Mouse (Mus musculus) left cerebral cortex, adult 18-20 months (tissue): ENCODE measurements around the gene Nudt6. TPM values are rescaled to one million over a fixed set of nuclear protein-coding genes. Genes with fewer than 3 reads are reported as not detected.
A peak's percentile ranks its signal among the peaks of the same experiment; 100 is the strongest.

Source experiments
- DNase-seq, 2 experiments: peaks; one replicate each; pipeline ENCODE4 v3.0.0; 2021 to 2022; ENCODE audit warnings: low spot score in 2 of 2, mixed read lengths in 1 of 2
- total RNA-seq, 2 experiments: library from RNA; stranded (reverse); gene quantifications; 2 replicates each; pipeline ENCODE4 v1.2.3; 2021

Gene Nudt6
- total RNA-seq, 2 experiments from 2014 or later: 5.0 to 6.3 TPM

DNA sequence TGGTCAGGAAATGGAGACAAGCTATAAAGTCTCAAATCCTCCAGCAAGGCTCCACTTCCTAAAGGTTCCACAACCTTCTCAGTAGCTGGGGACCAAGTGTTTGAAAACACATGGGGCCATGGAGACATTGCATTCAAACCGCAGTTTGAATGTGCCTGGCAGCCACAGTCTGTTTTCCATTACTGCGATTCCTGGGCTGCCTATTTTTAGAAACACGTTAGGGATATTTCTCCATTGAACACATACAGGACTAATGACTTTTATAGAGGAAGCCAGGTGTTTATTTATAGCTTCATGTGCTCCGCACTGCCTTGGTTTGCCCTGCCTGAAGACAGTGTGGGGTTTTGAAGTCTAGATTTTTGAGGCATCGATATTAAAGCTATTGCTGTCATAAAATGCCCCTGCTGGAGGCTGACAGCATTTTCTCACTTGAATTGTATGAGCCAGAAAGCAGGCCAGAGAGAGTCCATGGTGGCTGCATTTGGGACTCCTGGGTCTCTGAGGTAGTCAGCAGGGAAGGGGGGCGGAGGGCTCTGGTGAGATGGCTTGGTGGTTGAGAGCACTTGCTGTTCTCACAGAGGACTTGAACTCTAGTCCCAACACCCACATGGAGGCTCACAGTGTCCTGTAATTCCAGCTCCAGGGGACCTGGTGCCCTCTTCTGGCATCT lies 36.8 kb downstream of the Nudt6 start:
- no peak for DNase-seq

DNA sequence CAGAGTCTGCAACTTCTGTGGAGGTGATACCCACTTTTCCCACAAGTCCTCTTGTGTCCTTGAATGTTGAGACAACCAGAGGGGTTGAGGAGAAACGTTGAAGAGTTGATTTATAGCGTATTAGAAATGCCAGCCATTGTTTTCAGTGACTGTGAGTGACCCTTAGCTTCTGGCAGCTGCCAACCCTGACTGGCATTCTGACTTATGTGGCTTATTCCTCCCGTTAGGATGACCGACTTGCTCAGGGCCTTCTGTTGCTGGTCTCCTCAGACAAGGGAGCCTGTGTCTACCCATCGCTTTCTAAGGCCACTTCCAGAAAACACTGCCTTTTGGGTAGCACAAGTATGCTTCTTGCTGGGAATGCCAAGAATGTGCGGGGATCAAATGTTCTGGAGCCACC lies 38.6 kb downstream of the Nudt6 start:
- DNase-seq: no peak

DNA sequence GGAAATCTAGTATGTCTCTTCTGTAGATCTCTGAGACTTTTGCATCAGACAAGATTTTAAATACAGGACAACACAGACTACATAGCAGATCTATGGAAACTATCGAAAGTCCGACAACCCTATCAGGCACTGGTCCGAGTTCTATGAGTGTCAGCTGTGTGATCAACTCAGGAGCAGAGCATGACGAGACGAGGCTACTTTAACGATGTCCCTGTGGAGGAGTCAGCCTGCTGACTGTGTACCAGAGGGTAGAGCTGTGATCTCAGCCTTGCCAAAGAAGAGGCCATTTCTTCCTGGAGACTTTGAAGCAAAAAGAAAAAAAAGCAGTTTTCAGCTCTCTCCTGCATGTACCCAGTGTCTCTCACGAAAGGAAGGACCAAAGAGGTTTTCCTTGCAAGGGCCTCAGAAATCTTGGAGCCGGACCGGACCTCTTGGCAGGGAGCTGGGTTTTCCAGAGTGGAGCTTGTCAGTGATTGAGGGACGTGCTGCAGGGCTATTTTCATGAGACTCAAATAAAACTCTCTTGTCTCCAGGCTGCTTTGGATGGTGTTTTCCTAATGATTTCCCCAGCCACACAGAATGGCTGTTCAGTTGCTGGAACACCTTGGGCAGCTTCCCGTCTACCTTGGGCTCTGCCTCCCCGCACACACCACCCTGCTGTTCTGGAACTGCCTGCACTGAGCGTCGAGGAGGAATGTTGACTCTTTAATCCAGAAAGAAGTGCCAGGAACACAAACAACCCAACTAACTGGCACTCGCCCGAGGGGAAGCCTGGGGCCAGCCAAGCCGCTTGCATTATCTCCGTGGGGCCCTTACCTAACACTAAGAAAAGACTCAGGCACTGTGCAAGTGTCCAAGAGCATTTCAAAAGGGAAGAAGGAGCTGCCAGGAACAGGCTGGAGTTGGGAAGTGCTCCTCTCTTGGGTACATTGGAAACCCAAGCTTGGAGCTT lies 39.8 kb downstream of the Nudt6 start:
- peak in 1 of 2 experiments; percentile 6 for DNase-seq

DNA sequence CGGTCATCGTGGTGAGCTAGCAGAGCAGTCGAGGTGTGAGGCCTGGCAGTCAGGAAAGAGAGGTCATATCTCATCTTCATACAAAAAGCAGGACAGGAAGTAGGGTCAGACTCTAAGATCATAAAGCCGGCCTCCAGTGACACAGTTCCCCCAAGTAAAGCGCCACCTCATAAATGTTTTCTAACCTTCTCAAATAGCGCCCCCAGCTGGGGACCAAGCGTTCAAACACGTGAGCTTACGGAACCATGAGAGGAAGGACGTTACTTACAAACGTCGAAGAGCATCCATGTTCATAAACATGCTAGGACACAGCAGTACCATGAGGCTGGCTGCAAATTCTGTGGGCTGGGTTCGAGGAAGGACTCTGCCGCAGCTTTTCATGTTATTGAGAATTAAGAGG lies 40.8 kb downstream of the Nudt6 start:
- DNase-seq: no peak

DNA sequence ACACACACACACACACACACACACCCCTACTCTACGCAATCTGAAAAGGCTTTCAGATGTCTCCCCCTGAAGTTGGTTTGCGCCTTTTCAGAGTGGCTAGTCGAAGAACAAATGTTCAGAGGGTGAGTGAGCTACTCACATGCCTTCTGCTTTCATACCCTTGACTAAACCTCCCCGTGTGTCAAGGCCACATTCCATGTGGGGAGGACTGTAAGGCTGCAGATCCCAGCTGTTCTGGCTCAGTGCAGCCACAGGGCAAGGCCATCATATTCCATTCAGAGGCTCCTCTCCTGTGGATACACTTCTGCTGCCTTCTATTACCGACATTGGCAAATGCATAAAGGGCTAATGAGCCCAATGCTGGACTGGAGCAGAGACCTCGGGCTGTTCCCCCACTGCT lies 41.6 kb downstream of the Nudt6 start:
- no peak for DNase-seq

DNA sequence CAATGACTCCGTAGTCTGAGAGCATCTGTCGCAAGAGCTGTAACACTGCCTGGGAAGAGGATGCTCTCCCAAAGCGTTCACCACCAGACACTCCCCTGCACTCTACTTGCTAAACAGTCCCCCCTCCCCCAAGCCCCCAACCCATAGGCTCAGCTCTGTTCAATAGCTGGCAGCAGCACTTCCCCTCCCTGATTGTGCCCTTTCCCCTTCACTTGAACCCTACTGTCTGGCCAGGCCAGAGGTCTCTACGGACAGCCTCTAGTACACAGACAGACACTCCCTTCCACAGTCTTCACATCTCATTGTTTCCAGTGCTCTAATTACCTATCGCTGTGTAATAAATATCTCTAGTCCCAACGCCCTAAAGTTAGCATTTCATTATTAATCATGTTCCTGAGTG lies 42.1 kb downstream of the Nudt6 start:
- no peak for DNase-seq

DNA sequence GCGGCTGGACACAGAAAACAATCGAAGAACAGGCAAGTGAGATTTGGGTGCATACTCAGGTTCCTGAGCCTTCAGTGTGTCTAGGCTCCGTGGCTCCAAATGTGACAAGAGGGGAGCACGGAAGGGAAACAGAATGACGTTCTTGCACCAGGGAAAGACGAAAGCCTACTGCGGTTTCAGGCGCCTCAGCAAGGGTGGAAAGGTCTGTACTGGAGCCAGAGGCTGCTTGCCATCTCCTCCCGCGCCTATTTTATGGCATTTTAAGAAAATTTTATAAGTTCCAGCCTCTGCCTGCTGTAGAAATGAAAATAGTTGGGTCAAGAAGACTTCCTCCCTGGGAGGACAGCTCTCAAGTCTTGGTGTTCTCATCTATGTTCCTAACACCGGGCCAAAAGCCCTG lies 46.3 kb downstream of the Nudt6 start:
- DNase-seq: no peak

DNA sequence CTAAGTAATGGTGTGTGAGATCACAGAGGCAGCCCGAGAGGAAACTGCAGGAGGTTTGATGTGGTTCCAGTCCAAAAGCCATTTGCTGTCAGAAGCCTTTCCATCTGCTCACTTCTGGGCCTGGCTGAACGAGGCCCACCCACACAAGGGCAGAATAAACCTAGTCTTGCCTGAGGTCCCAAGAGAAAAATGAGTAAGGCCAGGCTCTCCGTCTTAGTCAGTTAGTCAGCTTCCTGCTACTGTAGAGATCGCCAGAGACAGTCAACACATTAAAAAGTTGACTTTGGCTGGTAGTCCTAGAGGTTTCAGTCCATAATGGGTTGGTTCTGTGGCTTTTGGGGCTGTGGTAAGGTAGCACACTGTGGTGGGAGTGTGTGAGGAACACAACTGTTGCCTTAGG lies 49.6 kb downstream of the Nudt6 start:
- no peak for DNase-seq

DNA sequence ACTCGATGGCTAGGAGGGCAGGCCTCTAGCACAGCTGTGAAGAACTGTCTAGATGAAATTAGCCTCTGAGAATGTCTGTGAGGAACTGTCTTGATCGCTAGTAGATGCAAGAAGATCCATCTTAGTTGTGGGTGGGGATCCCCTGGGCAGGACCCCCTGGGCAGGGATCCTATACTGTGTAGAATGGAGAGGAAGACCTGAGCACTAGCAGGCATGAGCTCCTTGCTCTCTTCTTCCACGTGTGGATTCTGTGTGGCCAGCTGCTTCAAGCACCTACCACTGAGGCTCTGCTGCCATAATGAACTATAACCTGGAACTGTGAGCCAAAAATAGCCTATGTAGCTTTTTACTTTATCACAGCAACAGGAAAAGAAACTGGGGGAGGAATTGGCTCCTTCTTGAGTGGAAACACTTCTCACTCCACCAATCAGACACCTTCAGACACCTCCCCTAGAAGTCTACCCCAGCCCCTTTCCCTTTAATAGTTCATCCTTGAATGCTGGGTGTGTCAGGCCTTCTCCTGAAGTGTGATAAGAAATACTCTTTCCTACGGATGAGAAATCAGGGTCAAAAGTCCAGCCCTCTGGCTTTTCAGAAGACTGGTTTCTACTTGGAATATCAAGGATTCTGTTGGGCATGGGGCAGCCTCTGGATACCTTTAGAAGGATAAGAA lies 53.5 kb downstream of the Nudt6 start:
- DNase-seq: no peak

DNA sequence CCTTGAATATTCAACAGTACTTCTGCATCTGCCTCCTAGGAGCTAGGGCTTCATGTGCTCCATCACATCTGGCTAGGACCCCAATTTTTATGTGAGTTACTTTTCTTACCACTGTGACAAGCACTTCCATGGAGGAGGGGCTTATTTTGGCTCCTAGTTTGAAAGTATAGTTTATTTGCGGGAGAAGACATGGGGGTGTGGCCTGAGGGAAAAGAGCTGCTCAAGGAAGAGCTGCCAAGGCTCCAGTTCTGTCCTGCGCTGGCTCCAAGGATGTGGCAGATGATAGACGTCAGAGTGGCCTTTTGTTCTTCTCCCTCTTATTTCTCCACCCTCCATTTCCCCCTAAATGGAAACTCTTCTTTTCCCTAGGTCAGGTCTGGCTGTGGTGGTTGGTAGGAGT lies 54.0 kb downstream of the Nudt6 start:
- no peak for DNase-seq

DNA sequence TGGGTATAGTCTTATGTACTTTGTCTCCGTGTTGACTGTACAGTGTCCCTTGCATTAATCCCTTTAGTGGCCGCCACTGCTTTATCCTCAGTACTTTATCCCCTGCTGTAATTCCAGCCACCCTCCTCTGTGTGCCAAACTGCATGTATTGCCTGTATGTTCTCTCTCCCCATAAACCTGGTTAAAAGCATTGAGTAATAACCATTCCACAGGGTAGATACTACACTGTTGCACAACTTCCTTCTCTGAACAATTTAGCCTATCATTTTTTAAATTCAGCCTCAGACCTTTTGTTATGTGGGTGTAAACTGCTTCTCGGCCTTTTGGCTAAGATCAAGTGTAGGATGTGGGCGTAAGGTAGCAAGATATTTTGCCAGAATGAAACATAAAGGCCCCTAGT lies 54.9 kb downstream of the Nudt6 start:
- no peak for DNase-seq

DNA sequence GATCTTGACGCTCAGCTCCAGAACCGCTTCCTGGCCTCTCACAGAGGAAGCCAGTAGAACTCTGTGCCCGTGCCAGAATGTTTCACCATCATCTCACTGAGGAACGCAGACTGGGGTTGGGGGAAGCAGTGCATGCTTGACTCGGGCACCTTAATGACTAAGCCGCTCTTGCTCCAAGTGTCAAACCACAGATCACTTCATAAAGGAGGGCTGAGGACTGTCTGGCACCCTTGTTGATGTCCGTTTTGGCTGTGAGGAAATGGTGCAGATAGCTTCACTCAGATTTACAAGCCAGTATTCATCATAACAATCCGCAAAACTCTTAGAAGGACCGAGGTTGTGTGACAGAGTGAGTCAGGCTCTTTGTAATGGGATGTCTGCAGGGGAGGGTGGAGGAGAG lies 59.3 kb downstream of the Nudt6 start:
- DNase-seq: no peak

Other genes with a start within 250 kb of the Nudt6 start
- not detected for gene Il21, start 187.6 kb downstream of the Nudt6 start, total RNA-seq
- gene Bbs12, start 107.7 kb downstream of the Nudt6 start, total RNA-seq: 1 to 10 TPM; 4.1 to 5.2 TPM
- 10 to 100 TPM; 10.2 to 10.7 TPM for gene Cetn4, start 107.5 kb downstream of the Nudt6 start, total RNA-seq
- 1 to 10 TPM; 4.6 to 5.6 TPM for gene Fgf2, start 71.9 kb downstream of the Nudt6 start, total RNA-seq
- 10 to 100 TPM; 24.0 to 32.8 TPM for gene Spata5, start 315 bp downstream of the Nudt6 start, total RNA-seq
- gene Spry1, start 219.7 kb upstream of the Nudt6 start, total RNA-seq: 1 to 10 TPM; 8.2 to 9.6 TPM